Mouse (Mus musculus) liver, embryonic 12.5 days (tissue): ENCODE results near the gene Hils1. TPM values are rescaled to one million over a fixed set of nuclear protein-coding genes. Genes with fewer than 3 reads are reported as not detected.

Source experiments
- ATAC-seq: fragments of 200-750 bp; cut with Nextera tagmentation; 2 replicates; pipeline ENCODE4 v1.8.0; 2017; ENCODE audit warnings: moderate number of reproducible peaks, mild to moderate bottlenecking, moderate library complexity
- H3K27ac ChIP-seq: fragments of 300-500 bp; sonication (generic); 2 replicates; pipeline ENCODE4 v1.5.1; 2016; ENCODE audit warnings: mild to moderate bottlenecking
- H3K27me3 ChIP-seq: fragments of 300-500 bp; sonication (generic); replicated peaks from 2 replicates; pipeline ENCODE4 v1.6.1; 2016; ENCODE audit warnings: mild to moderate bottlenecking, moderate library complexity
- H3K36me3 ChIP-seq: fragments of 300-500 bp; sonication (generic); 2 replicates; pipeline ENCODE4 v1.6.1; 2016; ENCODE audit warnings: mild to moderate bottlenecking, moderate library complexity
- H3K4me1 ChIP-seq: fragments of 300-500 bp; sonication (generic); 2 replicates; pipeline ENCODE4 v1.6.1; 2016
- H3K4me2 ChIP-seq: fragments of 300-500 bp; sonication (generic); 2 replicates; pipeline ENCODE4 v1.6.1; 2016; ENCODE audit warnings: mild to moderate bottlenecking, moderate library complexity
- H3K4me3 ChIP-seq: fragments of 300-500 bp; sonication (generic); 2 replicates; pipeline ENCODE4 v1.5.1; 2016; ENCODE audit warnings: mild to moderate bottlenecking, moderate library complexity
- H3K9ac ChIP-seq: fragments of 300-500 bp; sonication (generic); 2 replicates; pipeline ENCODE4 v1.6.1; 2016; ENCODE audit warnings: mild to moderate bottlenecking, moderate library complexity
- H3K9me3 ChIP-seq: fragments of 300-500 bp; sonication (generic); replicated peaks from 2 replicates; pipeline ENCODE4 v1.6.1; 2016; ENCODE audit warnings: mild to moderate bottlenecking, moderate library complexity
- WGBS: fragments of 180-500 bp; shearing (Covaris S2); methylation state at CpG from one replicate; pipeline ENCODE4 v1.1.7; 2016; ENCODE audit not compliant: insufficient replicate concordance; 5-methylcytosine and 5-hydroxymethylcytosine counted together
- polyA plus RNA-seq: library from polyadenylated mRNA; unstranded; fragments of >200 nt; fragmentation: Nextera tagmentation; extraction: Ambion mirVana; gene quantifications from 2 replicates; pipeline ENCODE4 v1.2.1, GENCODE M21; 2016

The Hils1 gene
- polyA plus RNA-seq, 1 experiment from 2014 or later, result not detected

DNA sequence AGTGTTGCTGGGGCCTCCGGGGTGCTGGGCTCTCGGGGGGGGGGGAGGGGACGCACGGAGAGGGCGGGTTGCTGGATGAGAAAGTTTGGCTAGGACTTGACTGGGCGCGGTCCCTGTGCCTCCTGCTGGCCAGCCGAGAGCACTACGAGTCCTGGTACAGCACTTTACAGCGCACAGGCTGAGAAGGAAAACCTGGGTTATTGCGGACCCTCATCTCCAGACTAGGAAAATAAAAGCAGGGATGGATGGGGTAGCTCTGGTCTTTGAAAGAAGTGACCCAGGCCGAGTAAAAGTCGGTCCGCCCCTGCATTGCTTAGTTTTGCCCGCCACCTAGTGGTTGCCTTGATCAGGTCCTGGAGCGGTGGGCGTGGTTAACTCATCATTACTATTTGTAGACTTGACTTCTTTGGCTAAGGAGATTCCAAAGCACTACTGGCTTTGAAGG is 30.5 kb upstream of the Hils1 start:
- Histone ChIP-seq H3K4me2 (peak overlapping the region; percentile 64), H3K36me3 (no peaks in the 10 kb centered on the region), H3K27me3 (peaks cover 99% of the 10 kb centered on the region), H3K9me3 (no peaks in the 10 kb centered on the region), H3K4me1 (peaks cover 14% of the 10 kb centered on the region), H3K27ac (peak overlapping the region; percentile 58; the same call in 1 of the 2 replicates), H3K9ac (no peak overlapping the region; the same call in 1 of the 2 replicates), H3K4me3 (peak overlapping the region; percentile 37)
- ATAC-seq, result peak; percentile 57
- WGBS, result 0% methylated on average over 17 of the region's 17 CpGs

DNA sequence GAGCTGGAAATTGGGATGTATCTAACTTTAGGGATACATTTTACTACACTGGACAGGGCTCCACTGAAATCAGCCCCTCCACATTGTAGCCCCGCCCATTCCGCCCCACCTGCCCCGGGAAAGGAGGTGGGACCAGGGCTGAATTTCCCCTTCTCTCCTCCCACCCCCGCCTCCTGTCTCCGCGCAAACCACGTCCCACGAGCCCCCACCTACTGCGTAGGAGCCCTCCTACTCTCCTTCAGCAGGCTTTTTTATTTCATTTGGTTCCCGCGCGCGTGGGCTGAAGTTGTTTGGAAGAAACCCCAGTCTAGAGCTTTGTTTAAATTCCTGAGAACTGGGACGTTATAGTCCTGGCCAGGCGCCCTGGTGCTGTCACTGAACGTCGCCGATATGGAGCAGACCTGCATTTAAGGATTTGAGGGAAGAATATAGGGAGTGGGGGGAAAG is 30.0 kb upstream of the Hils1 start:
- 1% methylated on average over 18 of the region's 18 CpGs for WGBS
- H3K9ac ChIP-seq, result no peak overlapping the region
- H3K4me1 ChIP-seq, result peaks cover 14% of the 10 kb centered on the region
- ATAC-seq, result peak; percentile 63
- H3K27me3 ChIP-seq, result peaks cover 99% of the 10 kb centered on the region
- H3K36me3 ChIP-seq, result no peaks in the 10 kb centered on the region
- peak overlapping the region; percentile 37 for H3K4me3 ChIP-seq
- H3K27ac ChIP-seq, result 0 out of 2 replicates have a peak overlapping the region, but pooled peaks have one; percentile 37
- H3K4me2 ChIP-seq, result peak overlapping the region; percentile 64
- no peaks in the 10 kb centered on the region for H3K9me3 ChIP-seq

GRCm38 (mm10) chr11:94937787-94938186 is 29.6 kb upstream of the Hils1 start:
- WGBS, result 4% methylated on average over 15 of the region's 15 CpGs
- Histone ChIP-seq H3K4me1 (peaks cover 14% of the 10 kb centered on the region), H3K27me3 (peaks cover 99% of the 10 kb centered on the region), H3K4me2 (peak overlapping the region; percentile 64), H3K27ac (peak overlapping the region; percentile 37; the same call in 1 of the 2 replicates), H3K9ac (no peak overlapping the region), H3K36me3 (no peaks in the 10 kb centered on the region), H3K4me3 (peak overlapping the region; percentile 37), H3K9me3 (no peaks in the 10 kb centered on the region)
- no peak for ATAC-seq

GRCm38 (mm10) chr11:94938296-94938695 is 29.1 kb upstream of the Hils1 start:
- H3K9ac ChIP-seq, result no peak overlapping the region
- peaks cover 99% of the 10 kb centered on the region for H3K27me3 ChIP-seq
- no peak overlapping the region for H3K4me3 ChIP-seq
- no peaks in the 10 kb centered on the region for H3K36me3 ChIP-seq
- H3K4me1 ChIP-seq, result peaks cover 14% of the 10 kb centered on the region
- 21% methylated on average over 9 of the region's 9 CpGs for WGBS
- H3K4me2 ChIP-seq, result peak overlapping the region; percentile 64
- ATAC-seq, result no peak
- H3K9me3 ChIP-seq, result no peaks in the 10 kb centered on the region
- H3K27ac ChIP-seq, result no peak overlapping the region

DNA sequence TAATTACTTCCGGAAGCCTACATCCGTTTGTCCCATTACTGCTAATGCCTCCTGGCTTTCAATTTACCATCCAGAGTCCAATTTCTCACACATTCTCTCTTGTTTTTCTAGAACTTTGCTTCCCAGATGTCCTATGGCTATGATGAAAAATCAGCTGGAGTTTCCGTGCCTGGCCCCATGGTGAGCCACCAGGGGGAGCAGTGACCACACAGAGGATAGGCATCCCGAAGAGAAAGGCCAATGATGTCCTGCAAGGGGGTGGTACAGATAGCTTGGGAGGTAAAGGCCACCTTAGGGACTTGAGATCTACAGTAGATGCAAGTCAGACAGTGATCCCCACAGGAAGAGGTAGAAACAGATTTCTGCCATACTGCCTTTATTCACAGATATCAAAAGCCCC is 28.1 kb upstream of the Hils1 start:
- H3K9ac ChIP-seq, result no peak overlapping the region
- no peaks in the 10 kb centered on the region for H3K36me3 ChIP-seq
- no peak overlapping the region for H3K4me3 ChIP-seq
- no peak for ATAC-seq
- H3K27ac ChIP-seq, result 0 out of 2 replicates have a peak overlapping the region, but pooled peaks have one; percentile 4
- H3K4me1 ChIP-seq, result peaks cover 14% of the 10 kb centered on the region
- H3K9me3 ChIP-seq, result no peaks in the 10 kb centered on the region
- 16% methylated on average over 4 of the region's 4 CpGs for WGBS
- no peak overlapping the region for H3K4me2 ChIP-seq
- peaks cover 98% of the 10 kb centered on the region for H3K27me3 ChIP-seq

GRCm38 (mm10) chr11:94941121-94941520 is 26.3 kb upstream of the Hils1 start:
- no peak for ATAC-seq
- Histone ChIP-seq H3K9me3 (no peaks in the 10 kb centered on the region), H3K4me2 (peak overlapping the region; percentile 12), H3K27me3 (peaks cover 97% of the 10 kb centered on the region), H3K9ac (no peak overlapping the region), H3K27ac (no peak overlapping the region), H3K4me1 (peaks cover 14% of the 10 kb centered on the region), H3K36me3 (no peaks in the 10 kb centered on the region), H3K4me3 (no peak overlapping the region)
- WGBS, result 13% methylated on average over 9 of the region's 9 CpGs

GRCm38 (mm10) chr11:94941776-94942175 is 25.6 kb upstream of the Hils1 start:
- Histone ChIP-seq H3K27ac (no peak overlapping the region), H3K9me3 (no peaks in the 10 kb centered on the region), H3K9ac (no peak overlapping the region), H3K4me2 (no peak overlapping the region), H3K36me3 (no peaks in the 10 kb centered on the region), H3K4me1 (peaks cover 11% of the 10 kb centered on the region), H3K4me3 (no peak overlapping the region), H3K27me3 (peaks cover 96% of the 10 kb centered on the region)
- ATAC-seq, result no peak
- WGBS, result 55% methylated on average over 8 of the region's 8 CpGs

DNA sequence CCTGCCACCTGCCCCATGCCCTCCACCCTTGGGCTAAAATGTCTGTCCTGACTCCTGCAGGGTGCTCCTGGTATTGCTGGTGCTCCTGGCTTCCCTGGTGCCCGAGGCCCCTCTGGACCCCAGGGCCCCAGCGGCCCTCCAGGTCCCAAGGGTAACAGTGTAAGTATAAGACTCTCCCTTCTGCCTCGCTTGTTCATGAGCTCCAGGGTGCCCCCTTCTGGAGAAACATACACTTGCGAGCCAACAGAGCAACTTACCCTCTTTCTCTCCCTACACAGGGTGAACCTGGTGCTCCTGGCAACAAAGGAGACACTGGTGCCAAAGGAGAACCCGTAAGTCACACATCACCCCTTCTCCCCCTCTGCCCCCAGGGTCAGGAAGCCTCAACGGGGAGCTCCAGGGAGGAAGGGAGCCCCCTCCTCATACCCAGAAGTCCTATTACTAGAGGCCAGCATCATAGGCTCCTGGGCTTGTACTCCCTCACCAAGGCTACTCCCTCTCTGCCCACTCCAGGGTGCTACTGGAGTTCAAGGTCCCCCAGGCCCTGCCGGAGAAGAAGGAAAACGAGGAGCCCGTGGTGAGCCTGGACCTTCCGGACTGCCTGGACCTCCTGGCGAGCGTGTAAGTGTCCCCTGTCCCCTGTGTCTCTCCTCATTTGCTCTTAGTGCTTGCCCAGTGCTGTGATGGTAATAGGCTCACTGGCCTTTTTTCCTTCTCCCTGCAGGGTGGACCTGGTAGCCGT is 24.9 kb upstream of the Hils1 start:
- no peak overlapping the region for H3K4me2 ChIP-seq
- H3K4me3 ChIP-seq, result no peak overlapping the region
- ATAC-seq, result no peak
- peaks cover 5% of the 10 kb centered on the region for H3K4me1 ChIP-seq
- H3K36me3 ChIP-seq, result no peaks in the 10 kb centered on the region
- peaks cover 98% of the 10 kb centered on the region for H3K27me3 ChIP-seq
- H3K9ac ChIP-seq, result no peak overlapping the region
- H3K27ac ChIP-seq, result 0 out of 2 replicates have a peak overlapping the region, but pooled peaks have one; percentile 19
- H3K9me3 ChIP-seq, result no peaks in the 10 kb centered on the region
- WGBS, result 32% methylated on average over 13 of the region's 13 CpGs

GRCm38 (mm10) chr11:94943054-94943453 is 24.3 kb upstream of the Hils1 start:
- WGBS, result 57% methylated on average over 15 of the region's 15 CpGs
- 0 out of 2 replicates have a peak overlapping the region, but pooled peaks have one; percentile 19 for H3K27ac ChIP-seq

GRCm38 (mm10) chr11:94944295-94944694 is 23.1 kb upstream of the Hils1 start:
- WGBS, result 32% methylated on average over 8 of the region's 8 CpGs
- no peak overlapping the region for H3K4me2 ChIP-seq
- no peak overlapping the region for H3K4me3 ChIP-seq
- H3K36me3 ChIP-seq, result no peaks in the 10 kb centered on the region
- ATAC-seq, result no peak
- no peak overlapping the region for H3K9ac ChIP-seq
- H3K27me3 ChIP-seq, result peaks cover 92% of the 10 kb centered on the region
- H3K27ac ChIP-seq, result peak overlapping the region; percentile 9; the same call in 1 of the 2 replicates
- no peaks in the 10 kb centered on the region for H3K4me1 ChIP-seq
- no peaks in the 10 kb centered on the region for H3K9me3 ChIP-seq

More at GRCm38 (mm10) chr11:94943054-94943453, 24.3 kb upstream of the Hils1 start:
- ATAC-seq, result no peak
- Histone ChIP-seq H3K9ac (no peak overlapping the region), H3K36me3 (no peaks in the 10 kb centered on the region), H3K9me3 (no peaks in the 10 kb centered on the region), H3K27me3 (peaks cover 97% of the 10 kb centered on the region), H3K4me1 (no peaks in the 10 kb centered on the region), H3K4me2 (no peak overlapping the region), H3K4me3 (no peak overlapping the region)

- Histone ChIP-seq H3K4me3 (no peak overlapping the region), H3K36me3 (no peaks in the 10 kb centered on the region), H3K27ac (no peak overlapping the region), H3K4me1 (no peaks in the 10 kb centered on the region), H3K4me2 (no peak overlapping the region), H3K9me3 (no peaks in the 10 kb centered on the region), H3K9ac (no peak overlapping the region), H3K27me3 (peaks cover 90% of the 10 kb centered on the region)
- 57% methylated on average over 12 of the region's 12 CpGs for WGBS
- no peak for ATAC-seq
Measured at GRCm38 (mm10) chr11:94945236-94945635, 22.2 kb upstream of the Hils1 start.

DNA sequence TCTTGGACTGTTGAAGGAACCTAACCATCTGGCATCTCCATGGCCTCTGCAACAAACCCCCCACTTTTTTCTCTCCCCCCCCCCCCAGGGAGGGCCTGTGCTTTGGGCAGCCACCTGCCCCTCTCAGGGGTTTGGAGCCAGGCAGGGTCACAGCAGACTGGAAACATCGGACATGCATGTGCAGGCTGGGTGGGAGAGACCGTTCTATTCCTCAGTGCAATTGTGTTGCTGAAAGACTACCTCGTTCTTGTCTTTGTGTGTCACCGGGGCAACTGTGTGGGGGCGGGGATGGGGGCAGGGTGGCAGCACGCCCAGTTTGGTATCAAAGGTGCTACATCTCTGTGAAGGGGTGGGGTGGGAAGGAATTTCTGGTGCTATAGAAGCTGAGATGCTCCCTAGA is 15.2 kb upstream of the Hils1 start:
- Histone ChIP-seq H3K36me3 (no peaks in the 10 kb centered on the region), H3K4me3 (no peak overlapping the region), H3K4me1 (no peaks in the 10 kb centered on the region), H3K27me3 (peaks cover 58% of the 10 kb centered on the region), H3K27ac (no peak overlapping the region), H3K4me2 (no peak overlapping the region), H3K9me3 (no peaks in the 10 kb centered on the region), H3K9ac (no peak overlapping the region)
- no peak for ATAC-seq
- WGBS, result 15% methylated on average over 6 of the region's 6 CpGs
